Mouse (Mus musculus): ENCODE data around the gene Vti1a.

DNA sequence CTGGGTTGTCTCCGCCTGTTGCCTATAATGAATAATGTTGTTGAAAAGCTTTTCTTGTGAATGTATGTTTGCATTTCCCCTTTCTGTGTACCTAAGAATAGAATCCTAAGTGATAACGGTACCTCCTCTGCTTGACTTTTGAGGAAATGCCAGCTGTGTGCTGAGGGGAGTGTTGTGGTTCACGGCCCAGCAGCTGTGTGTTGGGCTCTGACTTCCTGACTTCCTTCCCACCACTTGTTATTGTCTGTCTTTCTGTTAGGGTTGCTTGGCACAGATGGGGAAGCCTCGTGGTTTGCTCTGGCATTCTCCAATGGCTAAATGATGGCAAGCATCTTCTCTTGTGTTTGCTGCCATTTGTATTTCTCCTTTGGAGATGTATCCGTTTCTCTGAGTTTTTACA lies 228.4 kb downstream of the Vti1a start:
- TF ChIP-seq CTCF (IDR thresholded peaks at IDR 0.05; ENCODE audit: borderline replicate concordance, insufficient read depth, low read depth, low read length) (no peak), POLR2A (IDR thresholded peaks at IDR 0.05; ENCODE audit: borderline replicate concordance, insufficient read depth, low read length) (no peak)
